Mouse (Mus musculus): ENCODE data around the gene Gpr26. TPM values are rescaled to one million over a fixed set of nuclear protein-coding genes. Genes with fewer than 3 reads are reported as not detected.

The Gpr26 gene
- polyA plus RNA-seq, 2 experiments, result 0.03 TPM; not detected in 1

DNA sequence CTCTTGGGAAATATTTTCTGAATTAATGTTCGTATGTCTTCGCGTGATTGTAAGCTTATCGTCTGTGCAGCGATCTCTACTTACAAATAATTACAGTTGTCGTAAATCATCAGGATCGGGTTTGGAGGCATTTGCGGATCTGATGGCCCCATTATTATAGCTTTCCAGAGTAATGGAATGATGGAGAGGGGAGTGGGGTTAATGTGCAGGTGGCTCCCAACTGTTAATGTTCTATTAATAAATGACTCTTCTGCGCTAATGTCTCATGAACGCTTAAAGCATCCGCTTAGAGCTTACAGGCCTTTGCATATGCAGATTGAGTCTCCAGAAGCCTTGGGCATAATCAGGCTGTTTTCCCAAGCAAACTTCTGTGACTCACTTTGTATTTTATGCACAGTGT lies 12.3 kb downstream of the Gpr26 start:
- no peak for DNase-seq (ENCODE audit: low spot score)
- Histone ChIP-seq H3K27me3 (ENCODE audit: control insufficient read depth, insufficient read depth, low read length) (no peaks in the 10 kb centered on the region), H3K4me1 (ENCODE audit: control insufficient read depth, insufficient read depth, low read length) (no peaks in the 10 kb centered on the region), H3K4me2 (replicated peaks; ENCODE audit: low read depth, low read length, severe bottlenecking) (no peak overlapping the region), H3K9ac (ENCODE audit: low read depth, low read length, severe bottlenecking) (no peak overlapping the region), H3K4me3 (replicated peaks; ENCODE audit: low read length) (no peak overlapping the region), H3K36me3 (ENCODE audit: control insufficient read depth, insufficient read depth, low read length) (no peaks in the 10 kb centered on the region), H3K27ac (replicated peaks; ENCODE audit: low read depth, low read length) (no peak overlapping the region), H3K9me3 (ENCODE audit: control insufficient read depth, low read length) (no peaks in the 10 kb centered on the region)
- no peak for TF ChIP-seq POLR2A (IDR thresholded peaks at IDR 0.05; ENCODE audit: borderline replicate concordance, extremely low read depth, insufficient read depth, insufficient read length)
- WGBS, result 55% methylated on average over 11 of the region's 11 CpGs
- ATAC-seq (ENCODE audit: low FRiP score, low read depth), result no peak

- H3K4me1 ChIP-seq (ENCODE audit: control insufficient read depth, insufficient read depth, low read length), result no peaks in the 10 kb centered on the region
- no peak for TF ChIP-seq POLR2A (IDR thresholded peaks at IDR 0.05; ENCODE audit: borderline replicate concordance, extremely low read depth, insufficient read depth, insufficient read length)
- no peaks in the 10 kb centered on the region for H3K36me3 ChIP-seq (ENCODE audit: control insufficient read depth, insufficient read depth, low read length)
- no peak for ATAC-seq (ENCODE audit: low FRiP score, low read depth)
- no peak overlapping the region for H3K27ac ChIP-seq (replicated peaks; ENCODE audit: low read depth, low read length)
- H3K4me2 ChIP-seq (replicated peaks; ENCODE audit: low read depth, low read length, severe bottlenecking), result no peak overlapping the region
- no peaks in the 10 kb centered on the region for H3K27me3 ChIP-seq (ENCODE audit: control insufficient read depth, insufficient read depth, low read length)
- WGBS, result 17% methylated on average over 6 of the region's 6 CpGs
- H3K4me3 ChIP-seq (replicated peaks; ENCODE audit: low read length), result no peak overlapping the region
- no peak overlapping the region for H3K9ac ChIP-seq (ENCODE audit: low read depth, low read length, severe bottlenecking)
- H3K9me3 ChIP-seq (ENCODE audit: control insufficient read depth, low read length), result no peaks in the 10 kb centered on the region
- DNase-seq (ENCODE audit: low spot score), result no peak
Observed at GRCm38 (mm10) chr7:131989056-131989455, 22.8 kb downstream of the Gpr26 start.

DNA sequence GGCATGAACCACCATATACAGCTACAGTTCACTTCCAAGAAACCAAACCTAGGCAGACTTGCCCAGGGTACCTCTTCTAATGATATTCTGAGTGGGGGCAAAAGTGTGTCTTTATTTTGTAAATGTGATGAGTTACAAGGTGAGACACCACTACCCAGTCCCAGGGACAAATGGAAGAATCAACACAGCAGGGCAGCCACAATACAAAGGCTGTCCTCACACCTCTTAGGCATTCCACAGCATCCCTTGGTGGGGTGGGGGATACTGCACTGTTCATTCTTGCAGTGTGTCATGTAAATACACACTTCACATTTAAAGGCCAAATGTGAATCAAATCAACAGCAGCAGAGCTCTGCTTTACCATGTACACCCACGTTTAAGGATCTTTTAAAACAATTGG lies 26.0 kb downstream of the Gpr26 start:
- Histone ChIP-seq H3K4me1 (ENCODE audit: control insufficient read depth, insufficient read depth, low read length) (no peaks in the 10 kb centered on the region), H3K4me2 (replicated peaks; ENCODE audit: low read depth, low read length, severe bottlenecking) (no peak overlapping the region), H3K27ac (replicated peaks; ENCODE audit: low read depth, low read length) (no peak overlapping the region), H3K27me3 (ENCODE audit: control insufficient read depth, insufficient read depth, low read length) (no peaks in the 10 kb centered on the region), H3K9ac (ENCODE audit: low read depth, low read length, severe bottlenecking) (no peak overlapping the region), H3K9me3 (ENCODE audit: control insufficient read depth, low read length) (no peaks in the 10 kb centered on the region), H3K36me3 (ENCODE audit: control insufficient read depth, insufficient read depth, low read length) (no peaks in the 10 kb centered on the region), H3K4me3 (replicated peaks; ENCODE audit: low read length) (no peak overlapping the region)
- no peak for ATAC-seq (ENCODE audit: low FRiP score, low read depth)
- TF ChIP-seq POLR2A (IDR thresholded peaks at IDR 0.05; ENCODE audit: borderline replicate concordance, extremely low read depth, insufficient read depth, insufficient read length), result no peak
- no peak for DNase-seq (ENCODE audit: low spot score)
- WGBS, result 40% methylated on average over 1 of the region's 1 CpGs

- no peak for TF ChIP-seq POLR2A (IDR thresholded peaks at IDR 0.05; ENCODE audit: borderline replicate concordance, extremely low read depth, insufficient read depth, insufficient read length)
- 71% methylated on average over 3 of the region's 3 CpGs for WGBS
- Histone ChIP-seq H3K9me3 (ENCODE audit: control insufficient read depth, low read length) (no peaks in the 10 kb centered on the region), H3K4me2 (replicated peaks; ENCODE audit: low read depth, low read length, severe bottlenecking) (no peak overlapping the region), H3K4me3 (replicated peaks; ENCODE audit: low read length) (no peak overlapping the region), H3K9ac (ENCODE audit: low read depth, low read length, severe bottlenecking) (no peak overlapping the region), H3K36me3 (ENCODE audit: control insufficient read depth, insufficient read depth, low read length) (no peaks in the 10 kb centered on the region), H3K27ac (replicated peaks; ENCODE audit: low read depth, low read length) (no peak overlapping the region), H3K27me3 (ENCODE audit: control insufficient read depth, insufficient read depth, low read length) (no peaks in the 10 kb centered on the region), H3K4me1 (ENCODE audit: control insufficient read depth, insufficient read depth, low read length) (no peaks in the 10 kb centered on the region)
- ATAC-seq (ENCODE audit: low FRiP score, low read depth) (no peak), DNase-seq (ENCODE audit: low spot score) (no peak)
Observed at GRCm38 (mm10) chr7:131992873-131993272, 26.6 kb downstream of the Gpr26 start.

DNA sequence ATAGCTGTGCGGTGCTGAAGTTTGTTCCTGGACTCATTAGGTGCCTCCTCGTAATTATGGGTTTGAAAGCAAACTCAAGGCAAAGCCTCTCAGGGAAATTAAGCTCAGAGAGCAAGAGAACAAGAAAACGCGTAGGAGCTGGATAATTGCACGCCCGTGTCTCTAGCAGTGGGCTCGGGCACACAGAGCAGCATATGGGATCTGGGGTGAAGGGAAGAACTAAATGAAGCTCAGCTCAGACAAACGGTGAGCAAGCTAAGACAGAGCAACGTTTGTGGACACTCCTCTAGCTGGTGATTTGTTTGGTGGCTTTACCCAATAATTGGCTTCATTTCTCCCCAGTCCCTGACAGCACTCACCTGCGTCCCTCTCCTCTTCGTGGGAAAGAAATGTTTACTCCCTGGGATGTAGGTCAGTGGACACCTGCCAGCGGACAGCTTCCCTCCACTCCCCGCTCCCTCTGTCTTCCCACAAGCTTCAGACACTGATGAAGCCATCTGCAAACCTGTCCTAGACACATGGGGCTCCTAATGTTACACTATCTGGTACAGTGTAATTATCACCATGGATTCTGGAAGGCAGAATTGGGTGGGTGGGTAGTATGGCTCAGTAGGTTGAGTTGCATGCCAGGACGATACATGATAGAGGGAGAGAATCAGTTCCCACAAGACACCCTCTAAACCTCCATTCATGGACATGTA lies 39.9 kb downstream of the Gpr26 start:
- H3K27me3 ChIP-seq (ENCODE audit: control insufficient read depth, insufficient read depth, low read length), result no peaks in the 10 kb centered on the region
- H3K4me3 ChIP-seq (replicated peaks; ENCODE audit: low read length), result no peak overlapping the region
- H3K4me1 ChIP-seq (ENCODE audit: control insufficient read depth, insufficient read depth, low read length), result no peaks in the 10 kb centered on the region
- 50% methylated on average over 14 of the region's 14 CpGs for WGBS
- no peak overlapping the region for H3K27ac ChIP-seq (replicated peaks; ENCODE audit: low read depth, low read length)
- H3K9me3 ChIP-seq (ENCODE audit: control insufficient read depth, low read length), result no peaks in the 10 kb centered on the region
- no peak for ATAC-seq (ENCODE audit: low FRiP score, low read depth)
- H3K9ac ChIP-seq (ENCODE audit: low read depth, low read length, severe bottlenecking), result no peak overlapping the region
- no peak for TF ChIP-seq POLR2A (IDR thresholded peaks at IDR 0.05; ENCODE audit: borderline replicate concordance, extremely low read depth, insufficient read depth, insufficient read length)
- no peaks in the 10 kb centered on the region for H3K36me3 ChIP-seq (ENCODE audit: control insufficient read depth, insufficient read depth, low read length)
- no peak for DNase-seq (ENCODE audit: low spot score)
- no peak overlapping the region for H3K4me2 ChIP-seq (replicated peaks; ENCODE audit: low read depth, low read length, severe bottlenecking)

Measured in limb, embryonic 14.5 days (tissue).